23 mouse cellular contexts compared by ENCODE assay signal in genomic region chr9:97069466-97069865, GRCm38 (mm10). TPM values are rescaled to one million over a fixed set of nuclear protein-coding genes. Genes with fewer than 3 reads are reported as not detected.
"Had no signal": no experiment of that assay in that cellular context is flagged by ENCODE, and none has a peak within 500 bp of the region (broad histone marks: within the 10 kb centered on the region; RNA-seq: fewer than 3 reads in every experiment).

No protein-coding gene starts in this region.

- H3K27me3 ChIP-seq: limb, embryonic 12.5 days; limb, embryonic 13.5 days; limb, embryonic 15.5 days; liver, embryonic 12.5 days; liver, embryonic 13.5 days; liver, embryonic 15.5 days; lung, embryonic 15.5 days; megakaryocyte, embryonic 14.5 days; midbrain, embryonic 12.5 days; midbrain, embryonic 13.5 days; midbrain, embryonic 15.5 days; neural tube, embryonic 12.5 days had no signal

- H3K9me3 ChIP-seq: limb, embryonic 10.5 days; limb, embryonic 12.5 days; limb, embryonic 13.5 days; limb, embryonic 15.5 days; liver, embryonic 12.5 days; liver, embryonic 13.5 days; liver, embryonic 15.5 days; lung, embryonic 15.5 days; megakaryocyte, embryonic 14.5 days; midbrain, embryonic 10.5 days; midbrain, embryonic 12.5 days; midbrain, embryonic 13.5 days; midbrain, embryonic 15.5 days; neural tube, embryonic 12.5 days had no signal

- H3K36me3 ChIP-seq: liver, embryonic 13.5 days; lung, embryonic 15.5 days; midbrain, embryonic 12.5 days; midbrain, embryonic 13.5 days; midbrain, embryonic 15.5 days; neural tube, embryonic 12.5 days had no signal

- H3K4me1 ChIP-seq: limb, embryonic 10.5 days; liver, embryonic 12.5 days; liver, embryonic 13.5 days; liver, embryonic 15.5 days; lung, embryonic 15.5 days had no signal

- H3K4me3 ChIP-seq: left cerebral cortex, adult 2 months; limb, embryonic 10.5 days; limb, embryonic 12.5 days; limb, embryonic 13.5 days; limb, embryonic 15.5 days; liver, embryonic 12.5 days; liver, embryonic 13.5 days; liver, embryonic 15.5 days; lung, embryonic 15.5 days; megakaryocyte, embryonic 14.5 days; midbrain, embryonic 10.5 days; midbrain, embryonic 12.5 days; midbrain, embryonic 13.5 days; midbrain, embryonic 15.5 days; myocyte; neural tube, embryonic 12.5 days had no signal

- H3K9ac ChIP-seq: limb, embryonic 12.5 days; limb, embryonic 13.5 days; limb, embryonic 15.5 days; liver, embryonic 12.5 days; liver, embryonic 13.5 days; liver, embryonic 14.5 days; liver, embryonic 15.5 days; liver, postnatal 0 days; lung, embryonic 14.5 days; lung, embryonic 15.5 days; midbrain, embryonic 12.5 days; midbrain, embryonic 13.5 days; midbrain, embryonic 15.5 days; neural tube, embryonic 12.5 days had no signal

- H3K4me2 ChIP-seq: limb, embryonic 12.5 days; limb, embryonic 13.5 days; limb, embryonic 15.5 days; liver, embryonic 11.5 days; liver, embryonic 12.5 days; liver, embryonic 13.5 days; liver, embryonic 15.5 days; lung, embryonic 14.5 days; lung, embryonic 15.5 days; midbrain, embryonic 12.5 days; midbrain, embryonic 13.5 days; midbrain, embryonic 15.5 days; neural tube, embryonic 12.5 days had no signal

- H3K27ac ChIP-seq: left cerebral cortex, adult 2 months; limb, embryonic 10.5 days; limb, embryonic 12.5 days; limb, embryonic 13.5 days; limb, embryonic 15.5 days; liver, embryonic 12.5 days; liver, embryonic 13.5 days; liver, embryonic 14.5 days; liver, embryonic 15.5 days; lung, embryonic 15.5 days; macrophage; midbrain, embryonic 10.5 days; midbrain, embryonic 12.5 days; midbrain, embryonic 13.5 days; midbrain, embryonic 15.5 days; neural tube, embryonic 12.5 days had no signal

RNA-seq across cellular contexts. Expression of gene Spsb4, which starts 50.8 kb away (rescaled TPM):
- total RNA-seq: megakaryocyte-erythroid progenitor cell, adult 5-6 weeks; monocyte, adult 5-6 weeks had no signal
